Mouse (Mus musculus) heart, embryonic 16.5 days (tissue): ENCODE results near the gene Atg7. TPM values are rescaled to one million over a fixed set of nuclear protein-coding genes. Genes with fewer than 3 reads are reported as not detected.

Experiments
- polyA plus RNA-seq: library from polyadenylated mRNA; unstranded; fragments of >200 nt; fragmentation: Nextera tagmentation; extraction: Ambion mirVana; gene quantifications from 2 replicates; pipeline ENCODE4 v1.2.1, GENCODE M21; 2015

The Atg7 gene
- polyA plus RNA-seq, 1 experiment from 2014 or later = 17.1 TPM

Other genes starting within 250 kb of the Atg7 start
- gene Hrh1, start 245.2 kb upstream of the Atg7 start, polyA plus RNA-seq = not detected in 2 replicates